Mouse (Mus musculus) kidney, embryonic 15.5 days (tissue): ENCODE results near the gene Krt10. TPM values are rescaled to one million over a fixed set of nuclear protein-coding genes. Genes with fewer than 3 reads are reported as not detected.

ENCODE experiments used
- ATAC-seq: fragments of 200-750 bp; cut with Nextera tagmentation; replicated peaks from 2 replicates; pipeline ENCODE4 v1.8.0; 2017; ENCODE audit warnings: moderate TSS enrichment; ENCODE audit not compliant: low FRiP score
- H3K27ac ChIP-seq: fragments of 300-500 bp; sonication (generic); 2 replicates; pipeline ENCODE4 v1.5.1; 2015; ENCODE audit warnings: mild to moderate bottlenecking, inconsistent platforms
- H3K27me3 ChIP-seq: fragments of 300-500 bp; sonication (generic); 2 replicates; pipeline ENCODE4 v1.6.1; 2015; ENCODE audit warnings: inconsistent platforms
- H3K36me3 ChIP-seq: fragments of 300-500 bp; sonication (generic); 2 replicates; pipeline ENCODE4 v1.6.1; 2015; ENCODE audit warnings: inconsistent platforms
- H3K4me1 ChIP-seq: fragments of 300-500 bp; sonication (generic); 2 replicates; pipeline ENCODE4 v1.6.1; 2015; ENCODE audit warnings: inconsistent platforms
- H3K4me2 ChIP-seq: fragments of 300-500 bp; sonication (generic); 2 replicates; pipeline ENCODE4 v1.6.1; 2015; ENCODE audit warnings: moderate library complexity, mild to moderate bottlenecking, inconsistent platforms
- H3K4me3 ChIP-seq: fragments of 300-500 bp; sonication (generic); replicated peaks from 2 replicates; pipeline ENCODE4 v1.5.1; 2015; ENCODE audit warnings: mild to moderate bottlenecking, inconsistent platforms
- H3K9ac ChIP-seq: fragments of 300-500 bp; sonication (generic); 2 replicates; pipeline ENCODE4 v1.6.1; 2015; ENCODE audit warnings: mild to moderate bottlenecking, inconsistent platforms
- H3K9me3 ChIP-seq: fragments of 300-500 bp; sonication (generic); replicated peaks from 2 replicates; pipeline ENCODE4 v1.6.1; 2016; ENCODE audit warnings: inconsistent platforms
- WGBS: fragments of 180-500 bp; shearing (Covaris S2); methylation state at CpG from one replicate; pipeline ENCODE4 v1.1.7; 2015; ENCODE audit warnings: mixed read lengths; 5-methylcytosine and 5-hydroxymethylcytosine counted together
- polyA plus RNA-seq: library from polyadenylated mRNA; unstranded; fragments of >200 nt; fragmentation: Nextera tagmentation; extraction: Ambion mirVana; gene quantifications from 2 replicates; pipeline ENCODE4 v1.2.1, GENCODE M21; 2015

Krt10 gene
- polyA plus RNA-seq, 1 experiment from 2014 or later = 28.7 TPM

GRCm38 (mm10) chr11:99369229-99369628 is 19.9 kb downstream of the Krt10 start:
- no peak overlapping the region for H3K27ac ChIP-seq
- no peaks in the 10 kb centered on the region for H3K36me3 ChIP-seq
- no peak overlapping the region for H3K4me2 ChIP-seq
- H3K9ac ChIP-seq = no peak overlapping the region
- H3K9me3 ChIP-seq = no peaks in the 10 kb centered on the region
- 12% methylated on average over 3 of the region's 3 CpGs for WGBS
- no peak overlapping the region for H3K4me3 ChIP-seq
- peaks cover 8% of the 10 kb centered on the region for H3K27me3 ChIP-seq
- H3K4me1 ChIP-seq = no peaks in the 10 kb centered on the region
- no peak for ATAC-seq

GRCm38 (mm10) chr11:99366791-99367190 is 22.4 kb downstream of the Krt10 start:
- no peaks in the 10 kb centered on the region for H3K9me3 ChIP-seq
- H3K27me3 ChIP-seq = peaks cover 8% of the 10 kb centered on the region
- no peak overlapping the region for H3K27ac ChIP-seq
- H3K4me2 ChIP-seq = no peak overlapping the region
- WGBS = 51% methylated on average over 10 of the region's 10 CpGs
- no peaks in the 10 kb centered on the region for H3K36me3 ChIP-seq
- H3K9ac ChIP-seq = no peak overlapping the region
- ATAC-seq = no peak
- no peaks in the 10 kb centered on the region for H3K4me1 ChIP-seq
- H3K4me3 ChIP-seq = no peak overlapping the region

DNA sequence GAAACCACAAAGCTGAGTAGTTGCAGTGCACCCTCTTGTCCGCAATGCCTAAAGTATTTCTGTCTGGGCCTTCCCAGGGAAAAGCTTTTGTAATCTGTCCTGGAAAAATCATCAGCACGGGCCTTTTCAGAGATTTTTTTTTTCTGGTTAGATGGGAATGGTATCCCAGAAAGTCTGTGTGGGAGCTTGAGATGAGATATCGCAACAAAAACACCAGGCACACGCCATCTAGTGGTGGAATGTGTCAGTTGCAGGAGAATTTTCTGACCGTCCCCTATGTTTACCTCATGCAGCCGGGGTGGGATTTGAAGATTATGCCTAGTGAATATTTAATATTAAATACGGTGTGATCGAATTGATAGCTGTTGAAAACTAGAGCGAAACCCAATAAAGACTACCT is 24.8 kb downstream of the Krt10 start:
- no peak overlapping the region for H3K9ac ChIP-seq
- no peak overlapping the region for H3K27ac ChIP-seq
- no peak overlapping the region for H3K4me3 ChIP-seq
- H3K36me3 ChIP-seq = no peaks in the 10 kb centered on the region
- H3K27me3 ChIP-seq = peaks cover 8% of the 10 kb centered on the region
- H3K9me3 ChIP-seq = no peaks in the 10 kb centered on the region
- 25% methylated on average over 9 of the region's 9 CpGs for WGBS
- no peaks in the 10 kb centered on the region for H3K4me1 ChIP-seq
- H3K4me2 ChIP-seq = no peak overlapping the region
- no peak for ATAC-seq

GRCm38 (mm10) chr11:99361423-99361822 is 27.7 kb downstream of the Krt10 start:
- Histone ChIP-seq H3K4me3 (no peak overlapping the region), H3K4me1 (no peaks in the 10 kb centered on the region), H3K4me2 (no peak overlapping the region), H3K36me3 (no peaks in the 10 kb centered on the region), H3K9ac (no peak overlapping the region), H3K27me3 (0 out of 2 replicates have a peak, but pooled peaks cover 2% of the 10 kb centered on the region), H3K27ac (no peak overlapping the region), H3K9me3 (no peaks in the 10 kb centered on the region)
- no peak for ATAC-seq
- WGBS = 70% methylated on average over 8 of the region's 8 CpGs

DNA sequence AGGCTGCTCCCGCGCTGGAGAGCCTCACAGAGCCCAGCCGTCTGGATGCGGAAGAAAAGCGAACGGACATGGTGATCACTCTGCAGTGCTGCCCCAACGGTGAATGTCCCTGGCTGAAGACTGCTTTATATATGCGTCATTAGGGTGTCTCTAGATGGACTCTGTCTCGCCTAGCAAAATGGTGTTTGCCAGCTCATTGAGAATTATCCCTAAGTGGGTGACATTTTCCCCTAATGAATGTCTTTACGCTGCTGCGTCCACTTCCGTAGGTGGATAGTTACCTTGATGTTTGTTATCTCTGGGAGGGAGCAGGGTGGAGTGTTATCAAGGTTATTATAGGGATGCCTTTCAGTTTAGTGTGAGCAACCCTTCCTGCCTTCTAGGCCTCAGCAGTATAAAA is 38.2 kb downstream of the Krt10 start, which contains the start of gene Krt27:
Krt27 (minus strand) TSS at position 101 of the 400 bp plus-strand sequence.
- H3K9me3 ChIP-seq = no peaks in the 10 kb centered on the region
- ATAC-seq = no peak
- 78% methylated on average over 12 of the region's 12 CpGs for WGBS
- no peak within 1 kb of the TSS for H3K9ac ChIP-seq
- 0 out of 2 replicates have a peak, but pooled peaks cover 5% of the 10 kb centered on the region for H3K27me3 ChIP-seq
- H3K4me1 ChIP-seq = no peaks in the 10 kb centered on the region
- H3K27ac ChIP-seq = no peak within 1 kb of the TSS
- no peak within 1 kb of the TSS for H3K4me3 ChIP-seq
- H3K36me3 ChIP-seq = no peaks in the 10 kb centered on the region
- no peak within 1 kb of the TSS for H3K4me2 ChIP-seq

DNA sequence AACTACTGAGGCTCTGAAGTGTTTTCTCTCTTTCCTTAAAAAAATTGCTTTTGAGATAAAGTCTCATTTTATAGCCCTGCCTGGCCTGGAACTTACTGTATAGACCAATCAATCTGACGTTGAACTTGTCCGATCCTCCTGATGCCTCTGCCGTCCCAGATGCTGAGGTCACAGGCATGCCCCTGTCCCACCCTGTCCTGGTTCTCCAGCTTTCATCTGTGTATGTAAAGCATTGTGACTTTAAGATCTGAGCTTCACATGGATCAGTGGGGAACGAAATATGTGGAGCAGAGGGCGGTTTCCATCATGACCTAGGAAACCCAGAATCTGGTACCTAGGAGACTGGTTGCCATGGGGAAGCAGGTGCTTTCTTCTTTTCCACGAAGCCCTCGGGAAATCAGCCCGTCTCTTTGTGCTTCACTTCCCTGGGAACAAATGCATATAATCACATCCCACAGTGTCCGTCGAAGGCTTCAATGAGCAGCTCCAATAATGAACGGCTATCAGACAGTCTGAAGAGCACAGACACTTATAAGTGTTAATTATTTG is 49.8 kb downstream of the Krt10 start:
- Histone ChIP-seq H3K4me3 (no peak overlapping the region), H3K27me3 (no peaks in the 10 kb centered on the region), H3K36me3 (no peaks in the 10 kb centered on the region), H3K9me3 (no peaks in the 10 kb centered on the region), H3K9ac (no peak overlapping the region), H3K4me1 (no peaks in the 10 kb centered on the region), H3K27ac (no peak overlapping the region), H3K4me2 (no peak overlapping the region)
- ATAC-seq = no peak
- WGBS = 74% methylated on average over 11 of the region's 11 CpGs

DNA sequence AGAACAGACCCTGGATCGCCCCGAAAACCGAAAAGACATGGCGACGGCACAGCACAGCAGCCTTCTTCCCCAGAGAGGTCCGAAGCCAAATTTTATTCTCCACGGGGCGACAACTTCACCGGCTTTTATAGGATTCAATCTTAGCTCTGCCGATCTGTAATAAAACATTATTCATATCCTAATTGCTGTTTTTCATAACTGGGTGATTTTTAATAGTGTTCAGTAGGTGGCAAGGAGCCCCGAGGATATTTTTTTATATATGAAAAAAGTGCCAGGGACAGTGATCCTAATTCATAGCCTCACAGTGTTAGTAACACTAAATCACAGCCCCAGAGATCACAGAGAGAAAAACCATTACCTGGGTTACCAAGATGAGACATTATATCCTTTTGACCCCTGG is 51.3 kb downstream of the Krt10 start, which contains the start of gene Krt26:
Krt26 (minus strand) TSS at position 101 of the 400 bp plus-strand sequence.
- Histone ChIP-seq H3K4me2 (no peak within 1 kb of the TSS), H3K36me3 (no peaks in the 10 kb centered on the region), H3K9ac (no peak within 1 kb of the TSS), H3K4me1 (0 out of 2 replicates have a peak, but pooled peaks cover 4% of the 10 kb centered on the region), H3K9me3 (no peaks in the 10 kb centered on the region), H3K27me3 (no peaks in the 10 kb centered on the region), H3K27ac (no peak within 1 kb of the TSS), H3K4me3 (no peak within 1 kb of the TSS)
- 93% methylated on average over 11 of the region's 11 CpGs for WGBS
- no peak for ATAC-seq

Other genes with a start within 250 kb of the Krt10 start
- 0.17 and 0.18 TPM in 2 replicates for gene Ccr7, start 234.3 kb downstream of the Krt10 start, polyA plus RNA-seq
- 243 and 249 TPM in 2 replicates for gene Smarce1, start 158.3 kb downstream of the Krt10 start, polyA plus RNA-seq
- 0.45 and 0.49 TPM in 2 replicates for gene Krt222, start 145.3 kb downstream of the Krt10 start, polyA plus RNA-seq
- not detected in 2 replicates for gene Krt24, start 104.1 kb downstream of the Krt10 start, polyA plus RNA-seq
- not detected in 2 replicates for gene Krt25, start 66.4 kb downstream of the Krt10 start, polyA plus RNA-seq
- gene Krt26, start 51.4 kb downstream of the Krt10 start, polyA plus RNA-seq = 0.09 TPM in 1 of 2 replicates, not detected in the other
- not detected in 2 replicates for gene Krt27, start 38.3 kb downstream of the Krt10 start, polyA plus RNA-seq
- gene Krt28, start 14.5 kb downstream of the Krt10 start, polyA plus RNA-seq = 0.10 and 0.31 TPM in 2 replicates
- not detected in 2 replicates for gene Krt12, start 32.9 kb upstream of the Krt10 start, polyA plus RNA-seq
- 1.2 and 1.7 TPM in 2 replicates for gene Krt20, start 48.8 kb upstream of the Krt10 start, polyA plus RNA-seq
- 19.9 and 20.3 TPM in 2 replicates for gene Krt23, start 103.8 kb upstream of the Krt10 start, polyA plus RNA-seq
- gene Krt39, start 132.0 kb upstream of the Krt10 start, polyA plus RNA-seq = 0.32 and 0.43 TPM in 2 replicates
- not detected in 2 replicates for gene Krt40, start 153.8 kb upstream of the Krt10 start, polyA plus RNA-seq
- not detected in 2 replicates for gene Krtap3-3, start 161.5 kb upstream of the Krt10 start, polyA plus RNA-seq
- not detected in 2 replicates for gene Krtap3-2, start 167.5 kb upstream of the Krt10 start, polyA plus RNA-seq
- gene Gm11939, start 170.1 kb upstream of the Krt10 start, polyA plus RNA-seq = not detected in 2 replicates
- gene Krtap3-1, start 177.3 kb upstream of the Krt10 start, polyA plus RNA-seq = not detected in 2 replicates
- not detected in 2 replicates for gene Krtap1-5, start 191.7 kb upstream of the Krt10 start, polyA plus RNA-seq
- not detected in 2 replicates for gene Krtap1-4, start 194.3 kb upstream of the Krt10 start, polyA plus RNA-seq
- not detected in 2 replicates for gene Krtap1-3, start 202.0 kb upstream of the Krt10 start, polyA plus RNA-seq
- gene Krtap9-3, start 208.7 kb upstream of the Krt10 start, polyA plus RNA-seq = not detected in 2 replicates
- not detected in 2 replicates for gene Gm11938, start 213.9 kb upstream of the Krt10 start, polyA plus RNA-seq
- not detected in 2 replicates for gene Gm11937, start 220.8 kb upstream of the Krt10 start, polyA plus RNA-seq
- not detected in 2 replicates for gene Krtap2-4, start 225.5 kb upstream of the Krt10 start, polyA plus RNA-seq
- not detected in 2 replicates for gene Gm11562, start 231.1 kb upstream of the Krt10 start, polyA plus RNA-seq
- not detected in 2 replicates for gene Krtap4-1, start 238.9 kb upstream of the Krt10 start, polyA plus RNA-seq
- gene Krtap4-2, start 245.7 kb upstream of the Krt10 start, polyA plus RNA-seq = not detected in 2 replicates